Mouse (Mus musculus): Measurements from ENCODE around the gene Myh6.

- no peak for TF ChIP-seq CTCF (IDR thresholded peaks at IDR 0.05; ENCODE audit: borderline replicate concordance, insufficient read depth, low read length)
- no peak for TF ChIP-seq POLR2A (IDR thresholded peaks at IDR 0.05; ENCODE audit: low read depth, low read length)
Measured at GRCm38 (mm10) chr14:54941024-54941978, 25.4 kb downstream of the Myh6 start.

All from embryonic fibroblast, embryonic 13.5 days (primary cell).